Mouse (Mus musculus) myocyte (in vitro differentiated cells): ENCODE data around the gene Stk10. TPM values are rescaled to one million over a fixed set of nuclear protein-coding genes. Genes with fewer than 3 reads are reported as not detected.

ENCODE experiments used
- H3K27me3 ChIP-seq: one replicate; pipeline ENCODE4 v1.6.1; 2011; ENCODE audit not compliant: control insufficient read depth, insufficient read depth, insufficient read length
- H3K36me3 ChIP-seq: one replicate; pipeline ENCODE4 v1.6.1; 2011; ENCODE audit not compliant: control insufficient read depth, insufficient read depth
- H3K4me2 ChIP-seq: one replicate; pipeline ENCODE4 v1.6.1; 2011; ENCODE audit warnings: low read depth, control low read depth
- H3K4me3 ChIP-seq: one replicate; pipeline ENCODE4 v1.5.1; 2011; ENCODE audit warnings: mild to moderate bottlenecking, control low read depth, moderate library complexity
- H3K79me2 ChIP-seq: one replicate; pipeline ENCODE4 v1.6.1; 2011; ENCODE audit not compliant: control insufficient read depth, insufficient read depth
- H3ac ChIP-seq: one replicate; pipeline ENCODE4 v1.6.1; 2011; ENCODE audit not compliant: control insufficient read depth, insufficient read length
- CEBPB ChIP-seq: IDR thresholded peaks from 2 replicates; pipeline ENCODE4 v1.6.1; 2011; ENCODE audit warnings: mild to moderate bottlenecking, moderate library complexity; ENCODE audit not compliant: poor library complexity, insufficient read depth, severe bottlenecking
- E2F4 ChIP-seq: IDR thresholded peaks from one replicate; pipeline ENCODE4 v1.6.1; 2011; ENCODE audit warnings: mild to moderate bottlenecking, control low read depth, moderate library complexity; ENCODE audit not compliant: insufficient read depth
- MAX ChIP-seq: IDR thresholded peaks from one replicate; pipeline ENCODE4 v1.6.1; 2011; ENCODE audit warnings: low read depth, mild to moderate bottlenecking, control low read depth
- MYOD1 ChIP-seq, 3 experiments: IDR thresholded peaks; one replicate each; pipeline ENCODE4 v1.6.1; 2011; ENCODE audit warnings: control low read depth in 2 of 3, low read depth in 2 of 3, mild to moderate bottlenecking in 2 of 3, moderate library complexity in 1 of 3; ENCODE audit not compliant: insufficient read length in 2 of 3, control insufficient read depth in 1 of 3
- MYOG ChIP-seq, 3 experiments: IDR thresholded peaks; one replicate each; pipeline ENCODE4 v1.6.1; 2011; ENCODE audit warnings: control low read depth in 2 of 3, low read depth in 2 of 3, mild to moderate bottlenecking in 2 of 3; ENCODE audit not compliant: insufficient read length in 2 of 3, control insufficient read depth in 1 of 3, insufficient read depth in 1 of 3
- POLR2A ChIP-seq: IDR thresholded peaks from one replicate; pipeline ENCODE4 v1.6.1; 2011; ENCODE audit warnings: low read depth, mild to moderate bottlenecking, control low read depth, moderate library complexity; ENCODE audit not compliant: insufficient read length
- POLR2AphosphoS2 ChIP-seq: IDR thresholded peaks from one replicate; pipeline ENCODE4 v1.6.1; 2011; ENCODE audit warnings: low read depth, control low read depth; ENCODE audit not compliant: insufficient read length
- REST ChIP-seq: IDR thresholded peaks from one replicate; pipeline ENCODE4 v1.6.1; 2011; ENCODE audit warnings: mild to moderate bottlenecking, control low read depth, moderate library complexity; ENCODE audit not compliant: insufficient read depth, insufficient read length
- SRF ChIP-seq: IDR thresholded peaks from one replicate; pipeline ENCODE4 v1.6.1; 2011; ENCODE audit warnings: low read depth; ENCODE audit not compliant: control insufficient read depth, insufficient read length
- TCF12 ChIP-seq: IDR thresholded peaks from one replicate; pipeline ENCODE4 v1.6.1; 2011; ENCODE audit warnings: mild to moderate bottlenecking, control low read depth; ENCODE audit not compliant: poor library complexity, insufficient read depth, severe bottlenecking
- TCF3 ChIP-seq: IDR thresholded peaks from one replicate; pipeline ENCODE4 v1.6.1; 2011; ENCODE audit warnings: low read depth, control low read depth; ENCODE audit not compliant: insufficient read length
- USF1 ChIP-seq: IDR thresholded peaks from one replicate; pipeline ENCODE4 v1.6.1; 2011; ENCODE audit warnings: low read depth, mild to moderate bottlenecking, control low read depth, moderate library complexity
- polyA plus RNA-seq: library from polyadenylated mRNA; unstranded; fragments of >200 nt; fragmentation: generic; extraction: Trizol; gene quantifications from one replicate; pipeline ENCODE4 v1.2.1, GENCODE M21; 2012; ENCODE audit warnings: missing spikeins

Gene Stk10
- polyA plus RNA-seq, 1 experiment: 7.1 TPM

DNA sequence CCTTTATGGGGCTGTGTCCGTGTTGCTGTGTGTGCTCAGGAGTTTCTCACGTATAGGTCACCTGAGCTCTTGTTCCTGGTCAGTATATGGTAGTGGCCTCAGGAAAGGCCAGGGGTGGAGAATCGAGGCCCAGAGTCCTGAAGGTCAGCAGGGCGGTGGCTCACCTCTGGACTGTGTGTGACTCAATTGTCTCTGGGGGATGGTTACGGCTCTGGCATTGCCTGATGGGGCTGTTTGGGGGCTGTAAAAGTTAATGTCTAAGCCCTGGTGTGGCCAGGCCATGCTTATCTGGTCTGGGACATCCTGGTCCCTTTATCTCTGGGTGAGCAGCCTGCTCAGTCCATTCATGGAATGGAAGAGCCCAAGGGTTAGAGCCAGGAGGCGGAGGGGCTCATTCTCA is 33.1 kb downstream of the Stk10 start:
- TF ChIP-seq REST: no peak
- TF ChIP-seq MAX: no peak
- no peak for TF ChIP-seq POLR2AphosphoS2
- TF ChIP-seq CEBPB: no peak
- no peak for TF ChIP-seq E2F4
- TF ChIP-seq MYOG (IDR thresholded peaks at IDR 0.05; ENCODE audit: control insufficient read depth in 1 of 3, insufficient read depth in 1 of 3, insufficient read length in 2 of 3, low read depth in 2 of 3): no peak
- no peak for TF ChIP-seq TCF12
- no peak for TF ChIP-seq USF1
- TF ChIP-seq TCF3: no peak
- TF ChIP-seq SRF: no peak
- TF ChIP-seq POLR2A: no peak
- TF ChIP-seq MYOD1 (IDR thresholded peaks at IDR 0.05; ENCODE audit: control insufficient read depth in 1 of 3, insufficient read length in 2 of 3, low read depth in 2 of 3): no peak
- H3K4me2 ChIP-seq: no peak overlapping the region
- H3K4me3 ChIP-seq: no peak overlapping the region
- no peaks in the 10 kb centered on the region for H3K36me3 ChIP-seq
- H3ac ChIP-seq: no peak overlapping the region
- no peaks in the 10 kb centered on the region for H3K27me3 ChIP-seq
- peaks cover 17% of the 10 kb centered on the region for H3K79me2 ChIP-seq

DNA sequence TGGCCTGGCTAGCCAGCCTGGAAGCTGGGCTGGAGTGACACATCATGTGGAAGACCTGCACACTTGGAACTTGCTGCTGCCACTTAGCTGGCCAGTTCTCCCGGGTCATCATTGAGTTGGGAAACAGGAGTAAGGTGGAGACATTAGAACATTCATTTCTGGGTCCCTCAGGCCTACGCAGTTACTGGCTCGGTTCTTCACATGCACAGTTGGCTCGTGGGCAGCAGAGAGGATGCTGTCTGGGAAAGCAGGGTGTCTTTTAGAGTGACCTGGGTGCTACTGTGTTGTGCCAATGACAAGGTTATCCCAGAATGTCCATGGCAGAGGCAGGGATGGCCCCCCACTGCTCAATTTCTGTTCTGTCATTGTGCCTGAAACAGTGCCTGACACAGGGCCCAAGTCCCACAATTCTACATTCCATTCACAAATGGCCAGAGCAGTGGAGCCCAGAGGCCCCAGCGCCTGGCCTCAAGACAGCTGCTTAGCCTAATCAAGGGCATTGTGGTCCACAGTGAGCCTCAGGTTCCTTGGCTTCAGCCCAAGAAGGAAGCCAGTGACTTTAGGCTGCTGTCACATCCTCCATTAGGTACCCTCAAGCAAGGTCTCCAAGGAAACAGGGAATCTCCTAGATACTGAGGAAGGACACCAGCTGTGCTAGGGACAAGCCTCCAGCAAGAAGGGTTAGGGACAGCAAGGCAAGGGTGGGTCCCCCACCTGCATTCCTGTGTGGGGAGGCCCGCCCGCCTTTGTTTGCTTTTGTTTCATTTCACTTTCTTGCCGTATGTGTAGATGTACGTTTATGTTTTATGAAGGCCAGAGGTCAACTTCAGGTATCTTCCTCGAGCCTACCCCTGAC is 34.1 kb downstream of the Stk10 start:
- TF ChIP-seq TCF12: no peak
- TF ChIP-seq MYOD1 (IDR thresholded peaks at IDR 0.05; ENCODE audit: control insufficient read depth in 1 of 3, insufficient read length in 2 of 3, low read depth in 2 of 3): peak; percentile 31 to 81 (median 73)
- TF ChIP-seq MYOG (IDR thresholded peaks at IDR 0.05; ENCODE audit: control insufficient read depth in 1 of 3, insufficient read depth in 1 of 3, insufficient read length in 2 of 3, low read depth in 2 of 3): peak; percentile 32 to 91 (median 66)
- H3ac ChIP-seq: no peak overlapping the region
- H3K4me3 ChIP-seq: no peak overlapping the region

DNA sequence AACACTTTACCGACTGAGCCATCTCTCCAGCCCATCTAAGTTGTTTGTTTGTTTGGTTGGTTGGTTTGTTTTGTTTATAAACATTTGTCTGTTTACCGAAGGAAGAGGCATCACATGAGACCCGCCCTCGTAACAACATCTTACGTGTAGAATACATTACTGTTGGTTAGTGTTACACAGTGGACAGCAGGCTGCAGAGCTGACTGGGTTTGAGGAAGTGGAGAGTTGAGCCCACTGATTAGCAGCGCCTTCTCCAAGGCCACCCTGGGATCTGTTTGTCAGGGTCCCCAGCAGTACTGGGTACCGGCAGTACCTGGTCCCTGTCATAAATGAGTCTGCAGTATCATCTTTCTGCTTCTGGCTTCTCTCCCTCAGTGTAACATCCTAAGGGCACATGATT is 35.0 kb downstream of the Stk10 start:
- Histone ChIP-seq H3K36me3 (no peaks in the 10 kb centered on the region), H3ac (no peak overlapping the region), H3K79me2 (peaks cover 17% of the 10 kb centered on the region), H3K4me2 (no peak overlapping the region), H3K4me3 (no peak overlapping the region), H3K27me3 (no peaks in the 10 kb centered on the region)
- TF ChIP-seq MYOD1 (IDR thresholded peaks at IDR 0.05; ENCODE audit: control insufficient read depth in 1 of 3, insufficient read length in 2 of 3, low read depth in 2 of 3) (no peak), MYOG (IDR thresholded peaks at IDR 0.05; ENCODE audit: control insufficient read depth in 1 of 3, insufficient read depth in 1 of 3, insufficient read length in 2 of 3, low read depth in 2 of 3) (no peak), POLR2A (no peak), MAX (no peak), REST (no peak)

More for the DNA sequence above, 34.1 kb downstream of the Stk10 start:
- Histone ChIP-seq H3K27me3 (no peaks in the 10 kb centered on the region), H3K79me2 (peaks cover 17% of the 10 kb centered on the region), H3K4me2 (no peak overlapping the region), H3K36me3 (no peaks in the 10 kb centered on the region)

DNA sequence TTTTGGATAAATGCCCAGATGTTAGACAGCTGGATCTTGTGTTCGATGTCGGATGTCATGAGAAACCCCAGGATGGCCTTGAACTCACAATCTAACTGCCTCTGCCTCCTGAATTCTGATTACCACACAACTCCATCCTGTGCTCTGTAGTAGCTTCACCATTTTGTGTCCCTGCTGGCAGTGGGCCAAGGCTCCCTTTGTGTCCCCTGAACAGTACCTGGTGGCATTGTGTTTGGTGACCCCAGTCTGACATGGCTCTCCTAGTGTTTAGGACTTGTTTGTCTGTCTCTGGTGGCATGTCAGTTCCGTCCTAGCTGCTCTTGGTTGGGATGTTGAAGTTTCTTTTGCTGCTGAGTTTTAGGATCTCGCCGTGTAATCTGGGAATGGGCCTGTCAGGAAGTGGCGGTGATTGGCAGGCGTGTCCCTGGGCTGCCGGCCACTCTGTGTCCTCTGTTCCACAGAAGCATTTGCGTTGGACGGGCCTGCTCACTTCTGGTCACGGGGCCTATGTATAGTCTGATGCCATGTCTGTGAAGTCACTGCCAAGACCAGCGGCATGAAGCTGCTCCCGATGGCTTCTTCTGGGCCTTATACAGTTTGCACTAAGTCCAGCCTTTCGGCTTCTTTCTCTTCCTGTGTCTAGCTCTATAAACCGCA is 35.7 kb downstream of the Stk10 start:
- Histone ChIP-seq H3K4me3 (no peak overlapping the region), H3K4me2 (no peak overlapping the region), H3K79me2 (peaks cover 17% of the 10 kb centered on the region), H3K36me3 (no peaks in the 10 kb centered on the region), H3ac (no peak overlapping the region), H3K27me3 (no peaks in the 10 kb centered on the region)
- TF ChIP-seq E2F4 (no peak), TCF12 (no peak), CEBPB (no peak), TCF3 (no peak), POLR2A (no peak), SRF (no peak), REST (no peak)

DNA sequence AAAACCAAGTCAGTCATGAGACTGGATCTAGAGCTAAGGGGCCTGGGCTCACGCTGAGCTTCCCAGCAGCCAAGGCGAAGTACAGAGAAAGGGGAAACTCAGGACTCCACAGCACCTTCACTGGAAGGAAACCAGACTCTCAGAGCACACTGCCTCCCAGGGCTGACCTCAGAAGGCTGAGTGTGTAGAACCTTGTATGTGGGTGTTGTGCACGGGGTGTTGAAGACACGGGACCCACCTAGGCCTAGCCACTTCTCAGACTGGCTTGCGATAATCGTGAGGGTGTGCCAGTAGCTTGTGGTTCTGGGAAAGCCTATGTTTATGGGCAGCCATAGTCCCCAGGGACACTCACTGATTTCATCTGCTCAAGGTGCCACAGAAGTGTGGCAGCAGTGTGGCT is 38.0 kb downstream of the Stk10 start:
- Histone ChIP-seq H3K79me2 (peaks cover 10% of the 10 kb centered on the region), H3K36me3 (no peaks in the 10 kb centered on the region), H3K27me3 (no peaks in the 10 kb centered on the region), H3K4me2 (no peak overlapping the region), H3ac (no peak overlapping the region), H3K4me3 (no peak overlapping the region)
- TF ChIP-seq E2F4: no peak
- no peak for TF ChIP-seq CEBPB
- TF ChIP-seq POLR2A: no peak
- no peak for TF ChIP-seq MYOD1 (IDR thresholded peaks at IDR 0.05; ENCODE audit: control insufficient read depth in 1 of 3, insufficient read length in 2 of 3, low read depth in 2 of 3)
- TF ChIP-seq USF1: no peak
- no peak for TF ChIP-seq TCF12
- no peak for TF ChIP-seq POLR2AphosphoS2
- no peak for TF ChIP-seq TCF3
- no peak for TF ChIP-seq SRF
- TF ChIP-seq MYOG (IDR thresholded peaks at IDR 0.05; ENCODE audit: control insufficient read depth in 1 of 3, insufficient read depth in 1 of 3, insufficient read length in 2 of 3, low read depth in 2 of 3): no peak
- no peak for TF ChIP-seq MAX
- no peak for TF ChIP-seq REST
